Mouse (Mus musculus) neutrophil, adult 5-6 weeks (primary cell): ENCODE data around the gene Inpp5a. TPM values are rescaled to one million over a fixed set of nuclear protein-coding genes. Genes with fewer than 3 reads are reported as not detected.

Experiments used
- ATAC-seq: fragments of 151-379, 151-347 bp; 2 replicates; pipeline ENCODE4 v1.8.0; 2017; ENCODE audit warnings: mild to moderate bottlenecking, moderate TSS enrichment; ENCODE audit not compliant: insufficient number of reproducible peaks, poor library complexity, low FRiP score, severe bottlenecking; ENCODE audit errors: extremely low read depth
- total RNA-seq: library from RNA; stranded (forward); fragments of 200-1000 nt; gene quantifications from 2 replicates; pipeline ENCODE4 v1.2.3, GENCODE M21; 2017

Inpp5a gene
- total RNA-seq, 1 experiment from 2014 or later, result 38.1 TPM

DNA sequence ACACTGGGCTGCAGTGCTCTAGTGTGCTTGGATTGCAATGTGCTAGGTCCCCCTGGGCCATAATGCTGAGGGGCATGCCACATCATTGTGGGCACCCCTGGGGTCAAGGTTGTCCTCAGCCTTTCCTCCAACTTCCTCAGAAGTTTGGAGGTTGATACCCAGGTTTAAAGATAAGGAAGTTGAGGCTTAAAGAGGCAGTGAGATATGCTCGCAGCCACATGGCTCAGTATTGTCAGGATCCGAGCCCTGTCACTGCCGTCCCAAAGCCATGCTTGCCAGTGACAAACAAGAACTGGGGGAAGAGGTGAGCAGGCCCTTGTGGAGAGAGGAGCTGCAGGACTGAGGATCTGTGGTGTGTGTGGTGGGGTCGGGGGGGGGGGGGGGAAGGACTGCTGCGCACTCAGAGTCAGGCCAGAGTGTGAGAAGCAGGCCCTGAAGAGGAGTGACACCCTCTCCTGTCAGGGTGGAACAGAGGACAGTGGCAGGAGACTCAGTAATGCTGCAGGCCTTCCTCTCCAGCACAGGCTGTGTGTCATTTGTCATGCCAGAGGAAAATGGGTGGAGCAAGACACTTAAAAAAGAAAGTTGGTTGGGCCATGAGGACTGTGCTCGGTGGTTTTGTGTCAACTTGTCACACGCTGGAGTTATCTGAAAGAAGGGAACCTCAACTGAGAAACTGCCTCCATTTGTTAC, 77.7 kb downstream of the Inpp5a start:
- peak; percentile 20; the same call in 1 of the 2 replicates for ATAC-seq

DNA sequence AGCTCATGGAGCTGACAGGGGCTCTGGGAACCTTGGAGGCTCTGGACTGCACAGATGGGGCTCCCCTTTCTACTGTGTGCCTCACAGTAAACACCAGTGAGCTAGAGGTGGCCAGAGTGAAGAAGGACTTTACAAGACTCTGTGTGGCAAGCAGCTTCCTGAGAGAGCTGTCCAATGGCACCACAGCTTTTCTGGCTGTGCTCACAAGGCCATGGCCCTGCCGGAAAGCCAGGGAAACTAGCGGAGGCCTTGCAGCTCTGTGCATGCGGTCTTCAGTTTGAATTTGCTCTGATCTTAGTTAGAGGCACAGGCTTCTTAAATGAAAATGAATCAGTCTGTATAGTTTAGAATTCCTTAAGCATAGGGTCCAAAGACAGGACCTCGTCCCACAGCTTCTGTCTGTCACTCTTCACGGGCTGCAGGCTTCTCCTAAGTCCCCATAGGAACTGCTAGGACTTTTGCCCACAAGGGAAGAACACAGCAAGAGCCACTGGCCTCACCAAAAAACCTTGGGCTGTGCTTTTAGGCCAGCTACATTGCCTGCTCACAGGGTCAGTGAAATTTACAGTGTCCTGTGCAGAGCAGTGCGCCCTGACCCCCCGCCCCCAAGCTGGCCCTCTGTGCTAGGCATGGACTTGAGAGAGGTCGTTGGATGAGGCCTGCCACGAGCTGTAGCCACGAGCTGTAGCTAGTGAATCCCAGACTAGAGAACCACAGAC, 78.4 kb downstream of the Inpp5a start:
- no peak for ATAC-seq

DNA sequence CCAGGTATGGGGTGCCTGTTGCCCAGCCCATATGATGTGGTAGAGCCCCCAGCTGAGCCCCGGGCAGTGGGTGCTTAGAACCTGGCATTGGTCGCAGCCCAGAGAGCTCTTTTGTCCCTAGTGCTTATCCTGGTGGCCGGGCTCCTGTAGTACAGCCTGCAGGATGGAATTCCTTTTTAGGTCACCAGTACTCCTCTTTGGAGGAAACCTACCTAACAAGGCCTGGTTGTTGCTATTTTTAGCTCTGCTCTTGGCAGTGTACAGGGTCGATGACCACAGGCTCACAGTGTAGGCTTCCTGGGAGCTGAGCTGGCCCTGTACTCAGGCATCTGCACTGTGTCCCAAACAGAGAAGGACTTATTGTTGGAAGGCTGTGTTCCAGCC, 79.0 kb downstream of the Inpp5a start:
- no peak for ATAC-seq

DNA sequence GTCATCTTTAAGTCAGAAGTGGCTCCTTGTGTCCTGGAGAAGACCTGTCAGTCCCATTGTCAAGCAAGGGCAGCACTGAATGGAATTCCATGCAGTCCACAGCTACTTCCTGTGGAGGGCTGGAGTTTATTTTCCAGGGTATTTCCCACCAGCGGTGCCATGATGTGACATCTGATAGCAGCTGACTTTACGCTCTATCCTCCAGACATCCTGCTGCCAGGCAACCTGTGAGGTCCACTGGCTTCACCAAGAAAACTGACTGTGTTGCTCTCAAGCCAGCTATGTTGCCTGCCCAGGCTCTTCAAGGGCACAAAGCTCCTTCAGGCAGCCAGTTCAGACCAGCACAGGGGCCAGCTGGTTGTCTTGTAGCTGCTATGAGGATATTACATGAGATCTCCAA, 79.5 kb downstream of the Inpp5a start:
- ATAC-seq, result no peak

DNA sequence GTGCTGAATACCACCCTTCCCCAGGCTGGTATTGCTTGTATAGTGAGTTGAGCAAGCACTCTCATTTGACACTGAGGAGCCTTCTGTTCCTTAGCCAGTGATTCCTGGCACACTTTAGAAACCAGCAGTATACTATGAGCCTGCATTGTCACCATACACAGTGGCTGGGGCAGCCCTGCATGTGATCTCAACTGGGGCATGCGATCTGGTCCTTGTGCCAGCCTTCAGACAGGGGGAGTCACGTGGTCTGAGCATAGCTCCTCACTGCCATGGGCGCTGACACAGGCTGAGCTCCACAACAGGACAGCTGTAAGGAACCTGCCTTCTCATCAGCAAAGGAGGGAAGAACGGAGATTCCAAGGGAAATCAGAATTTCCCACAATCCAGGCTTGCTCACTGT, 80.5 kb downstream of the Inpp5a start:
- ATAC-seq, result no peak

DNA sequence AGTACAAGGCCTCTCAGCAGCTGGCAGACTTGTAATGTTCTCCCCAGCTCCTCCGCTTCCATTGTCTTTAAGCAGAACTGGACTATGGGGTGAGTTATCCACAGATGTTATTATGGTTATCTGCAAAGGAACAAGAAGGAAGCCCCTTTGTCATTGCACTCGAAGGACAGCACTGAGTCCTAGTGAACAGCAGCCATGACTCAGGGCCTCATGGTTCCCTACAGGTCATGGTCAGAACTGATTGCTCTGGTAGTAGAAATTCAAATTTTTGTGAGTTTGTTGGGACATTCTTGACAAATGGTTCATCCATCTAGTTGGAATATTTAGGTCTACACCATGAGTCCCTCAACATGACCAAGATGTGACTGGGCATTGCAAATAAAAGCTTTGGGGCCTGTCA, 81.6 kb downstream of the Inpp5a start:
- ATAC-seq, result no peak

DNA sequence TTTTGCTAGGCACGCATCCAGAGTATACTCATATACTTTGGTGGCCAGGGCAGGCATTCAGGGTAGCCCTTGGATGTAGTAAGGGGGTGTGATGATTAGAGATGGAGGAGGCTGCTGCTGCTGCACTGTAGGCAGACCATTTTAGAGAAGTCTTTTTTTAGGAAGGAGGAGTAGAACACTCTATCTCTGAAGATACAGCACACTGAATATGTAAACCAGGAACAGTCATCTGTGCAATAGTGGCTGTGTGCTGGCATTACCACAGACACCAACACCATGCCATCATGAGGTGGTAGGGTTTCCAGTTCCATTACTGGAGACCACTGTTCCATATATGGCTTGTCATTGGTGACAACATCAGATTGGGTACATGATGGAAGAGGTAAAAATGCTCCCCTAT, 83.1 kb downstream of the Inpp5a start:
- no peak for ATAC-seq

DNA sequence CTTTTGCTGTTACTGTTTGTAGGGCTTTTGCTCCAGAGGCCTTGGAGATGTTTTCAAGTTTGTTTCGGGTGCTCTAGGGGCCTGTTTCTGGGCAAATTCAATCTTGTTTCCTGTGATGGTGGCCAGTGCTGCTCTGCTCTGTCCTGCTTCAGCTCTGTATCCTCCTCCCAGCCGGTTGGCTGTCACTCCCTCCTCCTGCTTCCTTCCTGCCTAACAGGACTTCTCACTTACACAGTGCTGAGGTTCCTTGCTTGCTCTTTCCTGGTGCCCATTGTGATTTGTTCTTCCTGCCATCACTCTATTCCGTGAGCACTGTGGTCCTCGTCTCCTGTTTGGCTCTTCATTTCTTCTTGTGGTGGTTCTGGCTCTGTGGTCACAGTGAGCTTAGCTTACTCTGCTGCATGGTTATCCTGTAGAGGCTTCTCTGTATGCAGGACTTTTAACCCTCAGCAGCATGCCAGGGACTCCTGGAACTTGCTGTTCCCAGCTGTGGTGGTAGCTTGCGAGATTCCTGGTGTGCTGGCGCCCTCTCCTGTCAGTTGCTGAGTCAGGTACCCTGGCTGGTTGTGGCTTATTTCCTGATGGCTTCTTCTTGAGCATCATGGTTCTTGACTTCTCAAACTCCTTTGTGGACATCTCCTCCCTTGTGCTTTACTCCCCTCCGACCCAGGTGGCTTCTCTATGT, 84.1 kb downstream of the Inpp5a start:
- peak; percentile 43; the same call in 1 of the 2 replicates for ATAC-seq

DNA sequence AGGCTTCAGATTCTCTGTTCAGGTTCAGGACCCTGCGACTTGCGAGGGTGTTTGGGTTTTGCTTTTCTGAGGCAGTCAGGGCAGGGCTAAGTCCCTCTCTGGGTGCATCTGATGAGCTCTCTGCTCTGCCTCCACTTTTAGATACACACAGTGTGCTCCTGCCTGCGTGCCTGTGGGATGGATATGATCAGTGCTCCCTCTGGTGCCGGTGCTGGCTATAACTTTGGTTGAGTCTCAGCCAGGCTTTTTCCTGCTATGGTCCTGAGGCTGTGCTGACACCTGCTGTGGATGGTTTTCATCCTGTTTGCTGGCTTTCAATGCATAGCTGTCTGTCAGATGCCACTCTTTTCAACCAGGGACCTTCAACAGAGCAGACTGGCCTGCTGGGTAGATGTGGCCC, 87.0 kb downstream of the Inpp5a start:
- ATAC-seq, result no peak

DNA sequence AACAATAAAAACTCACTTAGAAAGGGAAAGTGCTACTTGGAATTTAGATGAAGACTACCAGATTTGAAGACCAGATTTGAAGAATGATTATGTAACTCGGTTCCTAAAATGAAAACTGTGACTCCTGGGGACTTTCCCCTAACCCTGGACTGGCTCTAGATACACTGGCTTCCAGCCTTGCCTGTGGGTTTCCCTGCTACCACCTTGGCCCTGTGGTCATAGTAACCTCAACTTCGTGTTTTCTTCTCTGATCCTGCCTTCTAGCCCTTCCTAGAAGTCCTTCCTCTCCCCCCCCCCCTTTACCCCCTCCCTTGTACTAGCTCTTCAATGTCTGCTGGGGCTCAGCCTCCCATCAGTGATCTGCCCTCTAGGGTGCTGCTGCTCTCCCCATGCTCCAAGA, 87.8 kb downstream of the Inpp5a start:
- no peak for ATAC-seq

DNA sequence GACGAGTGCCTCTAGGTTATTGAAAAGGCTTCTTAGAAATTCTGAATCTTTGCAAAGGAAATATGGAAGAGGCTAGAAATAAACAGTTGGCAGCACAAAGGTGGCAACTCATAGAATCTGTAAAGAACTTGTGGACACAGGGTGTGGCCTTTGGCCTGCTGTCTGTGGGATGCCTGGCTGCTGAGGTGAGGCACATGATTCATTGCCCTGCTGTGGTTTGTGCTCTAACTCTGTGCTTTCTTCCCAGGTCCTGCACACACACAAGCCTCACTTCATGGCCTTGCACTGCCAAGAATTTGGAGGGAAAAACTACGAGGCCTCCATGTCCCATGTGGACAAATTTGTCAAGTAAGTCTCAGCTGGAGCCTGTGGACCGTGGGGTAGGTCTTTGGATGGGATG, 88.8 kb downstream of the Inpp5a start:
- no peak for ATAC-seq

DNA sequence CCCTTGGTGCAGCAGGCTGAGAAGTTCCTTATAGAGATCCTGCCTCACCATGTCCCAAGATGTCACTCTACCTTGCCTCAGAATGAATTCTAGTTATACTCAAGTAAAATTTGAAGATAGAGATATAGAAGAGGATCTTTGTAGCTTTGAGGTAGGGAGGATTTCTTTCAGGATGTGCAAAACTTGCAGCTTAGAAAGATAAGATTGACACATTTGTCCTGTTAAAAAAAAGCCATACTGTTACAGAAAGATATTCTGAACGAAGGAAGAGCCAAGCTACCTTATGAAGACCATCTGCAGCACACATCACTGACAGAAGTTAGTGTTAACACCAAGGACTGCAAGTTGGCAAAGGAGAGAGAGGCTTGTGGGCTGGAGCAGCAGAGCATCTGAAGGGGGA, 90.2 kb downstream of the Inpp5a start:
- no peak for ATAC-seq

DNA sequence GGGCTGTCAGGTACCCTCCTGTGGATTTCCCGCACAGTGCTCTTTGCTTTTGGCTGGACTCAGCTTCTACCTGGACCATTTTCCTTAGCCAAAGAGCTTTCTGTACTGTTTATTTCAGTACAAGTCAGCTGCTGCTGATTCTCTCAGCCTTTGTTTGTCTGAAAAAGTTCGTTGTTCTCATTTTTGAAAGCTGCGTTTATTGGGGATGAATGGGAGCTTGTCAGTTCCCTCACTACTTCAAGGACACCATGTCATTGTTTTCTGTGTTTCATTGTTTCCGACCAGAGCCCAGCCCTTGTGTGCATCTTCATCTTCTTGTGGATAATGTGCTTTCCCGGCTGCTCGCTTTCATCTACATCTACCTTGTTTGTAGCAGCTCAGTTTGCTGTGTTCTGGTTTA, 90.7 kb downstream of the Inpp5a start:
- no peak for ATAC-seq

DNA sequence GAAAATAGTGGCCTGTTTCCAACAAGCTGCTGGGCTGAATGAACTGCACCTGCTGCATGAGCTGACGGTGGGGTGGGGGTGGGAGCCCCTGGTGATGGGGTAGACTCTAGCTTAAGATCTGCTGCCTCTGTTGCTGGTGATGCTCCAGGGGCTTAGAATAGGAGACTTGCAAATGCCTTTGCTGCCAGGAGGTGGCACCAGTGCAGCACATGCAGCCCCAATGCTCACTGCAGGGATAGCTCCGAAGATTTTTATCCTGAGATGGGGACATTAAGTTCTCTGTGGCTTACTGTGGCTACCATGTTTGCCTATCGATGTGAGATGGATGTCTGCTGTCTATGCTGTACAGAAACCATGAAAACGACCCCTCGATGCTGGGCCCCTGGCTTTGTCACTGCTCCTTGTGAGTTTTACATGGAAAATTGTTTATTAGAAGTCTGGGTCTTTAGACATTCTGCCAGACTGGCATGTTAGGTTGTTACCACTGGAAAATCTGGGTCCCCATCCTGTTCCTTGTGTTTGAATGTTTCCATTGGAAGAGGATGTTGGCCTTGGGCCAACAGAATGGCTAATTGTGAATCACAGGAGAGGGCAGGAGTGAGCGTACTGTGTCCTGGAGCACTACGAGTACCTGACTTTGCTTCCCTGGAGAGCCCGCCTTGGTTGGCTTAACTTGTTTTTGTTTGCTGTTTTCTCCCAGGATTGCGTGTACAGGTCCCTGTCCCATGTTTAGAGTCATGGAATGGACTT, 95.5 kb downstream of the Inpp5a start:
- ATAC-seq, result no peak

DNA sequence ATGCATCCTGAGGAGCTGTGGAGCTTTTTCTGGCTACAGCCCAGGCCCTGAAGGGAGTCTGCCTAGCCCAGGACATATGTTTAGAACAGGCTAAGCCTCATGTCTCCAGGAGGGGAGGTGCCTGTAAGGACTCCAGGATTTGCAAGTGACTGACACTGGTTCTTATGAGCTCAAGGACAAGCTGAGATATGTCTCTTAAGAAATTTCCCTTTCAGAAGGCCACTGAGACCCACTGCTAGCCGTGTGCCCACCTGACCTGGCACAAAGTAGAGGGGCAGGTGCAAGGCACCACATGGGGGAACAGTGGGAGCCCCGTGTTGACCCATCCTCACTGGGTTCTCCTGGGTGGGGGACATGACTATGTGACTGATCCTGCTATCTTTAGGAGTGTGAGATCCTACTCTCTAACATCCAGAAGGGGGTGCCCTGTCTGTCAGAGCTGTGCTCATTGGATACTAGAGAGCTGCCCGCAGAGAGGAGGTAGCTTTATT, 100.9 kb downstream of the Inpp5a start:
- no peak for ATAC-seq

DNA sequence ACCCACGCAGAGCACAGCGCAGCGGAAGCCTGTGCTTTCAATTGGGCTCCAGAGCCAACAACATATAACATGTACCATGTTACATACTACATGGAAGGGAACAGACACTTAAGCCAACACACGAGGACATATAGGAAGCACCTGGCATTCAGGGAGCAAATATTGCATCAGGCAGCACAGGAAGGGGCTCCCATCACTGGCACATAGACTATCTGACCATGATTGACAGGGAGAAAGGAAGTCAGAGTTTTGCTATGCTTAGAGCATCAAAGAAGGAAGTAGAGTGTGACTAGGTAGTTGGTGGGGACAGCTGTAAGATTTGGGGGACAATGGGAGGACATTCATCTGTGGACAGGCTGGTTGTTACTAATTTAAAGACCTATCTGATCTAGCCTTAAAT, 103.4 kb downstream of the Inpp5a start:
- no peak for ATAC-seq

DNA sequence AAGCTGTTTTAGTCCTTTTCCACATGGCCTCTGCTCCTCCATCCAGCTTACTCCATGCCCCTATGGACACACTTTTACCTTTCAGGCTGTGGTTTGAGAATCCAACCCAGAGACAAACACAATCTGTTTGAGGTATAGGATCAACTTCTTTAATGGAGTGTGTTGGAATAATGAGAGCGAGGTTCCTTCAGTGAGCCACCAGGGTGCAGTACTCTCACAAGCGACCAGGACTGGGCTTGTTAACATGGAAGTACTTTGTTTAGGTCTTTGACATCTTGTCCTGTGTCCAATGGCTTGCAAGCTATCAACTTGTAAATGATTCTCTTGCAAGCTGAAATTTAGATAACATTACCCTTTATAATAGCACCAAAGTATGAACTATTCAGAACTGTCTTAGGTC, 104.0 kb downstream of the Inpp5a start:
- ATAC-seq, result no peak

DNA sequence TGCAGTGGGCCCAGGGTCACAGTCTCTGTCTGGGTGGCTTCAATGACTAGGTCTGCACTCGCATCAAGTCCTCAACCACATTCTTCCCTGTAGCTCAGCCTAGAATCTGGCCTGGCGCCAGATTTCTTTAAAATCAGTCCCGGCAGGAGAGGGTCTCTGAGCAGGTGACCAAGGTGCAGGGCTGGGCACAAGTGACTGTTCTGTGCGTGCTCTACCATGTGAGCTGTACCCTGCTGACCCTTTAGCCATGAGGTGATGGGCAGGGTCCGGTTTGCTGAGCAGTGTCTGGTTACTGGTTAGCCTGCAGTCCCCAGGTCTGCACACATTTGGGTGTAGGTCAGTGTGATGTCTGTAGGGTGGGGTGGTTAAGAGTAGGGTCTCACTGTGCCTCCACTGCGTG, 106.9 kb downstream of the Inpp5a start:
- ATAC-seq, result no peak

DNA sequence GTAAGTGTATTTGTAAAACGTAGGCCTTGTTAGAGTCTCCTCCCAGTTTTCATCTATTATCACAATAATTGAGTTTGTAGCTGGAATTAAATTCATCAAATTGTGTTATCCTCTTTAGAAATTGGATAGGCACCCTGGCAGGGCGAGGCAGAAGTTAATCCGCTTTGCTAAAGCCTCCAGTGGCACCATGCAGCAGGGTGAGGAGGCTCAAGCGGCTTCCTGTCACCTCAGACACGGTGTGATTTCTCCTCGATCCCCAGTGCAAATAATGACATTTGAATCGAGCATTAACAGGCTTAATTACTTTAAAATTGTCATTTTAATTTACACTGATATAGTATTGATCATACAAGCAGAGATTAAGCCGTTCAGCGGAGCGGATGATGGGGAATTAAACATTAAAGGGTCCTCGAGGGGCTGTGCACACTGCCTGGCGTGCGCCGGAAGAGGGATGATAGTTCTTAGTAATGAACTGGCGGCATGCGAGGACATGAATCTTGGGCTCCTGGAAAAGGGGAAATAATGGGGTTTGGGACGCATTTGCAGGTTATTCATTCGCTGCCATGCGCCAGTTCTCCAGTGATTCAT, 109.2 kb downstream of the Inpp5a start:
- no peak for ATAC-seq
